ENCODE assay signal across 8 mouse cellular contexts in genomic region chr4:148940674-148941211, GRCm38 (mm10).
DNase-seq lines count a peak whose midpoint lies in the region; ATAC-seq and TF ChIP-seq lines count a peak whose summit lies in the region.

No protein-coding gene starts in this region.

- DNase-seq in gastrocnemius, adult 18-20 months (ENCODE audit: low spot score): peak; percentile 40
- no peak for DNase-seq in gastrocnemius, adult 8-10 months (ENCODE audit: low spot score in 2 of 2)
- DNase-seq in adrenal gland, postnatal 36 days: peak; percentile 90 to 93
- peak; percentile 47 to 51 for DNase-seq in gastrocnemius, postnatal 36 days
- peak; percentile 75 for DNase-seq in intestine, embryonic 14.5 days (ENCODE audit: low spot score)
- DNase-seq in liver, embryonic 14.5 days (ENCODE audit: low read depth in 3 of 3, low spot score in 3 of 3): peak; percentile 26 to 57 (median 36)
- peak; percentile 15 for DNase-seq in naive thymus-derived CD4-positive, alpha-beta T cell, adult 2 months (ENCODE audit: low read depth)
- DNase-seq in thymus, postnatal 14 days: peak; percentile 14

- 10% methylated on average over 25 of the region's 25 CpGs for WGBS in intestine, embryonic 14.5 days
- 4% methylated on average over 25 of the region's 25 CpGs for WGBS in liver, embryonic 14.5 days (ENCODE audit: insufficient replicate concordance)

- 0 out of 2 replicates have a peak, but pooled peaks cover 6% of the 10 kb centered on the region for H3K36me3 ChIP-seq in intestine, embryonic 14.5 days (ENCODE audit: control insufficient read depth, insufficient read depth, low read length)
- H3K36me3 ChIP-seq in liver, embryonic 14.5 days (replicated peaks; ENCODE audit: control insufficient read depth, insufficient read depth, low read depth): no peaks in the 10 kb centered on the region

- H3K4me2 ChIP-seq in intestine, embryonic 14.5 days (ENCODE audit: low read length): peak overlapping the region; percentile 37
- peak overlapping the region; percentile 49 for H3K4me2 ChIP-seq in liver, embryonic 14.5 days (ENCODE audit: low read depth)

- ATAC-seq in intestine, embryonic 14.5 days (replicated peaks; ENCODE audit: low FRiP score, low TSS enrichment, low read depth): peak; percentile 87
- ATAC-seq in liver, embryonic 14.5 days (ENCODE audit: insufficient read depth): peak; percentile 81

- H3K9ac ChIP-seq in intestine, embryonic 14.5 days (ENCODE audit: low read length): 0 out of 2 replicates have a peak overlapping the region, but pooled peaks have one; percentile 7
- no peak overlapping the region for H3K9ac ChIP-seq in liver, embryonic 14.5 days (replicated peaks)

- H3K4me3 ChIP-seq in intestine, embryonic 14.5 days (ENCODE audit: low read depth, low read length): no peak overlapping the region
- H3K4me3 ChIP-seq in liver, embryonic 14.5 days (ENCODE audit: insufficient read depth in 1 of 2, low read depth in 2 of 2, low read length in 2 of 2): 0 out of 4 replicates have a peak overlapping the region, but pooled peaks of 1 of the 2 experiments have one; percentile 4

- no peak for TF ChIP-seq EP300 in liver, embryonic 14.5 days (IDR thresholded peaks at IDR 0.05; ENCODE audit: low read depth)

- intact Hi-C loops in gastrocnemius, postnatal 36 days (cut with DNase I): no loop called here

- peaks cover 29% of the 10 kb centered on the region for H3K4me1 ChIP-seq in intestine, embryonic 14.5 days (replicated peaks; ENCODE audit: control insufficient read depth, insufficient read depth, low read length)
- H3K4me1 ChIP-seq in liver, embryonic 14.5 days (replicated peaks; ENCODE audit: control insufficient read depth in 2 of 2, insufficient read depth in 2 of 2, low read length in 1 of 2): peaks cover 0 to 3% of the 10 kb centered on the region in 2 experiments; a peak in 1 of 4 replicates

- TF ChIP-seq CTCF in liver, embryonic 14.5 days (IDR thresholded peaks at IDR 0.05; ENCODE audit: low read depth): no peak

- no peaks in the 10 kb centered on the region for H3K9me3 ChIP-seq in intestine, embryonic 14.5 days (ENCODE audit: control insufficient read depth, low read length)
- no peaks in the 10 kb centered on the region for H3K9me3 ChIP-seq in liver, embryonic 14.5 days (ENCODE audit: control insufficient read depth, low read length)

- no peaks in the 10 kb centered on the region for H3K27me3 ChIP-seq in intestine, embryonic 14.5 days (replicated peaks; ENCODE audit: control insufficient read depth, insufficient read depth, low read length)
- H3K27me3 ChIP-seq in liver, embryonic 14.5 days (ENCODE audit: control insufficient read depth, insufficient read depth, low read length): no peaks in the 10 kb centered on the region

- H3K27ac ChIP-seq in intestine, embryonic 14.5 days (ENCODE audit: low read depth): peak overlapping the region; percentile 70
- no peak overlapping the region for H3K27ac ChIP-seq in liver, embryonic 14.5 days

Comparison
In these comparisons a context has a peak if more than half of its experiments do, and no peak if none do; other contexts are left out.
1. DNase-seq: peak in gastrocnemius, adult 18-20 months (single experiment), adrenal gland, postnatal 36 days (2 of 2), gastrocnemius, postnatal 36 days (2 of 2), intestine, embryonic 14.5 days (single experiment), liver, embryonic 14.5 days (3 of 3), naive thymus-derived CD4-positive, alpha-beta T cell, adult 2 months (single experiment) and thymus, postnatal 14 days (single experiment); none in gastrocnemius, adult 8-10 months (0 of 2).